Mouse (Mus musculus): ENCODE measurements around the gene Colec11.

The Colec11 gene

GRCm38 (mm10) chr12:28602259-28602658 is 20.9 kb downstream of the Colec11 start:
- DNase-seq (ENCODE audit: low spot score): no peak

DNA sequence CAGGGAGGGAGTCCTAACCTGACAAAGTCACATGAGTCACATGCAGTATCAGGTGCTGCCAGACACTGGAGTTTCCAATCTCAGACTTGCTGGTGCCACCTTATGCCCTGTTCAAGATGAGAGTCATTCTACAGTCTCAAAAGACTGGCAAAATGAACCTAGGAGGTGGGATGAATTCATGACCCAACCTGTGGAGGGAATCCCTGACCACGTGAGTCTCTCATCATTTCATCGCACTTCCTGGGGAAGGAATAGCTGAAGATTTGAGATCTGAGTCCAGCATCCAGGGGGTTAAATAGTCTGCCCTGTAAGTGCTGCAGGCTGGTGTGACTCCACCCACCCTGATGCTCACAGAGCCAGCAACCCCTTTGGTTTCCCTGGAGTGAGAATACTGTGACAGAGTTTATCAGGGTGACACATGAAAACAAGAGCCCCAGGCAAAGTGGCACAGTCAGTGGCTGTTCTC is 24.6 kb downstream of the Colec11 start:
- DNase-seq (ENCODE audit: low spot score): no peak

DNA sequence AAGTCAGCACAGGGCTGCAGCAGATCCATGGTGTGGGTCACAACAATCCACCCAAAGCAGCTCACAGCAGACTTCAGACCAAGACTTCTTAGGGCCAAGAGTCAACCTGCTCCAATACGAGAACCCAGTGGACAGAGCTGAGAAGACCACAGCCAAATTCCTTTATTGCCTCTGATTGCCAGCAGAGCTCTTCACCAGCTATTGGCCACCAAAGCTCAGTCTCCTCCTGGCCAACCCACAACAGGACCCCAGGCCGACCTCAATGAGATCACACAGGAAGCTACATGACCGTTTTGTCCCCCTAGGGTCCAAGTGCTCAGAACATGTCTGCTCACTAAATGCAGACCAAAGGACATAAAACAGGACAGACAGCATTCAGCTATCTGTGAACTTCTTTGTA is 25.1 kb downstream of the Colec11 start:
- DNase-seq (ENCODE audit: low spot score): no peak

GRCm38 (mm10) chr12:28597699-28598098 is 25.5 kb downstream of the Colec11 start:
- no peak for DNase-seq (ENCODE audit: low spot score)

- no peak for DNase-seq (ENCODE audit: low spot score)
Observed at GRCm38 (mm10) chr12:28596851-28597250, 26.3 kb downstream of the Colec11 start.

GRCm38 (mm10) chr12:28590428-28590827 is 32.7 kb downstream of the Colec11 start:
- DNase-seq (ENCODE audit: low spot score): no peak

DNA sequence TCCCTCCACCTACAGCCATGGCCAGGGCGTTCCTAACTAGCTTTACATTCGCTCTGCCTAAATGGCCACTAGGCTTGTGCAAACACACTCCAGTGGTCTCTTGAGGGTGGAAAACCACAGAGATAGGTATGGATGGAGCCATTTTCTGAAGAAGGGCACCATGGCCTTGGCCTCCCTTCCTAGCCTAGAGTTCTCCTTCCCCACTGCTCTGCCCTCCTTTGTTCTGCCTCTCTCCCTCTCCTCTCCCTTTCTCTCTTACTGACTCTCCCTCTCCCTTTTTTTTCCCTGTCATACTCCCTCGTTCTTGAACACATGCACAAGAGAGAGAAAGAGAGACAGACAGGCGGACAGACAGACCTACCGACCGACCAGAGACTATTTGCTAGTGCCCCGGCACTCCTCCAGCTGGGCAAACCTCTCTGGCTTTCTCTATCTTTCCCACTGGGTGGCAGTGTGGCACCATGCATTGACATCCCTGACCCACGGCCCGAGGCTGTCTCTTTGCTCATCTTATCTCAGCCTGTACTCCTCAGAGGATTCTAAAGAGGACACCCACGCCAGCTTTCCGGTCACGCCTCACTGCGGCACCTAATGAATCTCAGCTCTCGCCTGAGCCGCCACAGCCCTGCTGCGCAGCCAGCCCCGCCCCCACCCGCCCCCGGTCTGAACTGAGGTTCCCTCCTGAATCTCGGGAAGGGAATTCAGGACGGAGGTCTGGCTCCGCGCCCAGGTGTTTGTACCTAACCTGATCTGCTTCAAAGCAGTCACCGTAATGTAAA is 33.9 kb downstream of the Colec11 start:
- DNase-seq (ENCODE audit: low spot score): peak; percentile 28

DNA sequence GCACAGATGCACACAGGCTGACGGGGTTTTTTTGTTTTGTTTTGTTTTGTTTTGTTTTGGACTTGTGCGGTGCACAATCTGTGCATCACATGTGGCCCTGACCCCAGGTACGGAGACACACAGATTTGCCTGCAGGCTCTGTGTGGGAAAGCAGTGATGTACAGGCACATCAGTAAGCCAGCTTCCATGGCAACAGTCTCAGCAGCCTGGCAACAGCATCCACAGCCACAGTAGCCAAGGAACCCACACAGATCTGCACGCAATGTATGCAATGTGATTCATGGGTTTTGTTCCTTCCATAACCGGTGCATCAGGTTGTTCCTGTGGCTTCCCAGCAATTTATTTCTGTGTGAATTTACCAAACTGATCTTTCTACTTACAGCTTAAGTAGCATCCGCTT is 35.2 kb downstream of the Colec11 start:
- no peak for DNase-seq (ENCODE audit: low spot score)

DNA sequence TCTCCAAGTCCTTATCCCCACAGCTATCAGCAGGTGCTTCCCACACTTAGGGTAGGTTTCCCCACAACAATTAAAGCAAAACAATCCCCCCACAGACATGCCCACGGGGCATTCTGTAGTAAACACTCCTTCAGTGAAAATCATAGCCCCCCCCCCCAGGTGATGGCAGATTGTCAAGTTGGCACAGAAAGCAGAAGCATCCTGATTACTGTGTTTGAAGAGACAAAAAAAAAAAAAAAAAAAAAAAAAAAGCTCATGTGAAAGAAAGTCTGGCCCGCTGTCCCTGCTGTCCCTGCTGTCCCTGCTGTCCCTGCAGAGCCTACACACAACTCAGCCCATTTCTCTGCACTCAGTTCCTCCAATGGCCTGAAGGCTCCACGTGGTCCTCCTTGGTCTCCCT is 39.1 kb downstream of the Colec11 start:
- DNase-seq (ENCODE audit: low spot score): no peak

GRCm38 (mm10) chr12:28582423-28582822 is 40.8 kb downstream of the Colec11 start, which contains the start of gene Allc:
Gene Allc (minus strand): TSS chr12:28582523.
- DNase-seq (ENCODE audit: low spot score): no peak

DNA sequence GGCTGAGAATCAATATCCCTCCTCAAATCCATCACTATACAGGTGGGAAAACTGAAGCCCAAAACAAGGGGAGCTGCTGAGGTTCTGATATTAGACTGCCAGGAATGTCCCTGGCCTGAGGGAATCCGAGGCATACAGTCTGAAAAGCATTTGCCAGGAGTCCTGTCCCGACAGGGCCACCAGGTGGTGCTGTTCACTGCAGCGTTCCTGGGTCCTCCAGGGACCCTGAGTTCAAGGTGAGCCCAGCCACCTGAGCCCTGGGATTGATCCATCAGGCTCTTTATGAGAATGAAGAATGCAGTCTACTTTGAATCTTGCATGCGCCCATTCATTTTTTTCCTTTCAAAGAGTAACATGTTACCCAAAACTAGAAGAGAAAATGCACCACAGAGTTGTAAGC is 44.0 kb downstream of the Colec11 start:
- DNase-seq (ENCODE audit: low spot score): no peak

- DNase-seq (ENCODE audit: low spot score): no peak
Observed at GRCm38 (mm10) chr12:28578147-28578546, 45.0 kb downstream of the Colec11 start.

DNA sequence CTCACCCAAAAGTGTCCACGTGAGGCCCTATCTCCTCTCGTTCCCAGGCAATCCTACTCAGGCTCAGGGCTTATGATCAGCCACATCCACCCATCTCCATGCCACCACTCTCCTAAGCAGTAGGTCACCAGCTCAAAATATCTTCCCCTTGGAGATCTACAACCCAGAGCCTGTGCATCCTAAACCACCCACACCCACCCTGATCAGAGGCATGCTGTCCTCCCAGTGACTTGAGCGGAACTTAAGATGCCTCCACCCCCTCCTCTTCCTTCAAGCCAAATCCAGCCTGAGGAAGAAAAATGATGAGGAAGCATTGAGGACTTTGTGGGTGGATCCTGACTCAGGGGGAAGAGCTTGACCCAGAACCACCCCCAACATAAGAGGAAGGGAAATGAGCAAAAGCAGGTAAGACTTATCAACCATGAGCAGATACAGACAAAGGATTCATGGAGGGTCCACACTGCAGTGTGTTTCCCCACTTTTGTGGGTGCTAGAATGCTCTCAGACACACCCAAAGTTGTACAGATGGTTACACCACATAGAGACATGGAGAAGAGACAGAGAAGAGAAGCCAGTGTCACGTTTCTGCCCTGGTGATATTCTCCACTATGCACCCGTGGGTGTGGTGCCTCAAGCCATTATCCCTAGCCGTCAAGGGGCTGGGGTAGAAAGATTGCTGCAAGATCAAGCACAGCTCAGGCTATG is 47.7 kb downstream of the Colec11 start:
- no peak for DNase-seq (ENCODE audit: low spot score)

- DNase-seq (ENCODE audit: low spot score): no peak
Observed at GRCm38 (mm10) chr12:28572241-28572640, 50.9 kb downstream of the Colec11 start.

- no peak for DNase-seq (ENCODE audit: low spot score)
Observed at GRCm38 (mm10) chr12:28552299-28552698, 70.9 kb downstream of the Colec11 start, which contains the start of gene Dcdc2c. Gene Dcdc2c (minus strand): TSS chr12:28552399.

GRCm38 (mm10) chr12:28551775-28552174 is 71.4 kb downstream of the Colec11 start:
- no peak for DNase-seq (ENCODE audit: low spot score)

GRCm38 (mm10) chr12:28548887-28549286 is 74.3 kb downstream of the Colec11 start:
- DNase-seq (ENCODE audit: low spot score): no peak
